Comparison of ENCODE assay signal across 37 mouse cellular contexts in genomic region chr8:109992951-109993350, GRCm38 (mm10). TPM values are rescaled to one million over a fixed set of nuclear protein-coding genes. Genes with fewer than 3 reads are reported as not detected.
"Had no signal": no experiment of that assay in that cellular context is flagged by ENCODE, and none has a peak within 500 bp of the region (broad histone marks: within the 10 kb centered on the region; RNA-seq: fewer than 3 reads in every experiment).

No protein-coding gene starts in this region.

- H3K9me3 ChIP-seq: embryonic facial prominence, embryonic 10.5 days; embryonic facial prominence, embryonic 12.5 days; embryonic facial prominence, embryonic 13.5 days; embryonic facial prominence, embryonic 15.5 days; forebrain, embryonic 10.5 days; forebrain, embryonic 12.5 days; forebrain, embryonic 13.5 days; forebrain, embryonic 15.5 days had no signal

- H3K4me2 ChIP-seq: embryonic facial prominence, embryonic 12.5 days; embryonic facial prominence, embryonic 13.5 days; embryonic facial prominence, embryonic 15.5 days; forebrain, embryonic 12.5 days; forebrain, embryonic 13.5 days; forebrain, embryonic 15.5 days had no signal

- DNase-seq: cerebellum, adult 2 months; cerebellum, adult 8-10 months; cerebellum, adult 9-10 months; cerebellum, adult 9-11 months; cerebellum, postnatal 10 days; cerebellum, postnatal 14 days; cerebellum, postnatal 25 days; cerebellum, postnatal 36 days; embryo, embryonic 11 days; forebrain, postnatal 0 days; gastrocnemius, adult 2 months; gastrocnemius, postnatal 10 days; gastrocnemius, postnatal 14 days; gastrocnemius, postnatal 25 days; gastrocnemius, postnatal 36 days; heart, adult 18-20 months; heart, adult 2 months had no signal

- H3K9ac ChIP-seq: embryonic facial prominence, embryonic 12.5 days; embryonic facial prominence, embryonic 13.5 days; embryonic facial prominence, embryonic 15.5 days; forebrain, embryonic 12.5 days; forebrain, embryonic 13.5 days; forebrain, embryonic 15.5 days; forebrain, postnatal 0 days had no signal

- ATAC-seq: forebrain, embryonic 13.5 days; forebrain, embryonic 14.5 days; forebrain, embryonic 15.5 days; forebrain, embryonic 16.5 days; forebrain, postnatal 0 days had no signal

- H3K4me1 ChIP-seq: embryonic facial prominence, embryonic 10.5 days; embryonic facial prominence, embryonic 12.5 days; embryonic facial prominence, embryonic 13.5 days; embryonic facial prominence, embryonic 15.5 days; forebrain, embryonic 10.5 days; forebrain, embryonic 12.5 days; forebrain, embryonic 13.5 days; forebrain, embryonic 15.5 days had no signal

- H3K27me3 ChIP-seq: embryonic facial prominence, embryonic 12.5 days; embryonic facial prominence, embryonic 13.5 days; embryonic facial prominence, embryonic 15.5 days; forebrain, embryonic 12.5 days; forebrain, embryonic 13.5 days; forebrain, embryonic 15.5 days had no signal

- H3K27ac ChIP-seq: embryonic facial prominence, embryonic 10.5 days; embryonic facial prominence, embryonic 12.5 days; embryonic facial prominence, embryonic 13.5 days; embryonic facial prominence, embryonic 15.5 days; forebrain, embryonic 10.5 days; forebrain, embryonic 12.5 days; forebrain, embryonic 13.5 days; forebrain, embryonic 15.5 days; gastrocnemius, adult 2 months; heart, adult 2 months had no signal

- H3K36me3 ChIP-seq: embryonic facial prominence, embryonic 10.5 days; embryonic facial prominence, embryonic 12.5 days; embryonic facial prominence, embryonic 13.5 days; embryonic facial prominence, embryonic 15.5 days; forebrain, embryonic 10.5 days; forebrain, embryonic 12.5 days; forebrain, embryonic 15.5 days had no signal

- H3K4me3 ChIP-seq: embryonic facial prominence, embryonic 10.5 days; embryonic facial prominence, embryonic 12.5 days; embryonic facial prominence, embryonic 13.5 days; embryonic facial prominence, embryonic 15.5 days; erythroblast, embryonic 14.5 days; forebrain, embryonic 10.5 days; forebrain, embryonic 12.5 days; forebrain, embryonic 13.5 days; forebrain, embryonic 15.5 days; gastrocnemius, adult 2 months; heart, adult 2 months had no signal

RNA-seq across cellular contexts. Expression of gene Tat, which starts 2.7 kb away (rescaled TPM):
- total RNA-seq: common myeloid progenitor, adult 5-6 weeks; forebrain, postnatal 0 days; gastrocnemius, adult 2 months; gastrocnemius, postnatal 10 days; gastrocnemius, postnatal 14 days; gastrocnemius, postnatal 25 days; gastrocnemius, postnatal 36 days; granulocyte monocyte progenitor cell, adult 5-6 weeks had no signal
- polyA plus RNA-seq: cerebellum, adult 2 months; cortical plate, adult 2 months; embryonic facial prominence, embryonic 10.5 days; embryonic facial prominence, embryonic 11.5 days; embryonic facial prominence, embryonic 12.5 days; embryonic facial prominence, embryonic 13.5 days; erythroblast, embryonic 14.5 days; forebrain, embryonic 10.5 days; forebrain, embryonic 11.5 days; forebrain, embryonic 12.5 days; forebrain, embryonic 13.5 days; forebrain, embryonic 14.5 days; forebrain, embryonic 15.5 days; forebrain, embryonic 16.5 days; forebrain, postnatal 0 days had no signal

RNA-seq across cellular contexts. Expression of gene Marveld3, which starts 30.9 kb away (rescaled TPM):
- total RNA-seq: common myeloid progenitor, adult 5-6 weeks; gastrocnemius, adult 18-20 months; gastrocnemius, adult 2 months; gastrocnemius, adult 8-10 months; gastrocnemius, postnatal 25 days; gastrocnemius, postnatal 36 days; granulocyte monocyte progenitor cell, adult 5-6 weeks had no signal
- polyA plus RNA-seq: erythroblast, embryonic 14.5 days had no signal

RNA-seq across cellular contexts. Expression of gene Chst4, which starts 46.6 kb away (rescaled TPM):
- total RNA-seq: common myeloid progenitor, adult 5-6 weeks; forebrain, postnatal 0 days; gastrocnemius, adult 18-20 months; gastrocnemius, adult 2 months; gastrocnemius, adult 8-10 months; gastrocnemius, postnatal 10 days; gastrocnemius, postnatal 14 days; gastrocnemius, postnatal 25 days; gastrocnemius, postnatal 36 days; gastrocnemius, postnatal 4 days; granulocyte monocyte progenitor cell, adult 5-6 weeks had no signal
- polyA plus RNA-seq: cerebellum, adult 2 months; embryonic facial prominence, embryonic 10.5 days; embryonic facial prominence, embryonic 11.5 days; embryonic facial prominence, embryonic 12.5 days; embryonic facial prominence, embryonic 13.5 days; embryonic facial prominence, embryonic 14.5 days; embryonic facial prominence, embryonic 15.5 days; erythroblast, embryonic 14.5 days; forebrain, embryonic 10.5 days; forebrain, embryonic 11.5 days; forebrain, embryonic 12.5 days; forebrain, embryonic 13.5 days; forebrain, embryonic 14.5 days; forebrain, embryonic 15.5 days; forebrain, embryonic 16.5 days; forebrain, postnatal 0 days had no signal
